Mouse (Mus musculus) CH12.LX (cell line): ENCODE data around the gene Ppp1r12a. TPM values are rescaled to one million over a fixed set of nuclear protein-coding genes. Genes with fewer than 3 reads are reported as not detected.

ENCODE experiments used
- DNase-seq: peaks from one replicate; pipeline ENCODE4 v3.0.0-alpha.2; 2013; ENCODE audit errors: extremely low read depth
- H3K27ac ChIP-seq: 2 replicates; pipeline ENCODE4 v1.5.1; 2012; ENCODE audit warnings: low read depth, mild to moderate bottlenecking, control low read depth, moderate library complexity; ENCODE audit not compliant: insufficient read depth
- H3K27me3 ChIP-seq: replicated peaks from 2 replicates; pipeline ENCODE3; 2012; ENCODE audit warnings: inconsistent platforms
- H3K36me3 ChIP-seq, 2 experiments: replicated peaks in 1 of 2; 2 replicates each; pipeline versions ENCODE3 to v1.6.1; 2012; ENCODE audit warnings: inconsistent platforms in 1 of 2, low read length in 1 of 2, mild to moderate bottlenecking in 1 of 2, mixed read lengths in 1 of 2, moderate library complexity in 1 of 2; ENCODE audit not compliant: control insufficient read depth in 1 of 2, insufficient read depth in 1 of 2
- H3K4me1 ChIP-seq, 2 experiments: 2 replicates each; pipeline ENCODE4 v1.6.1; 2012; ENCODE audit warnings: inconsistent platforms in 1 of 2, moderate library complexity in 1 of 2; ENCODE audit not compliant: insufficient read depth in 2 of 2, control insufficient read depth in 1 of 2
- H3K4me2 ChIP-seq: 2 replicates; pipeline ENCODE4 v1.6.1; 2012; ENCODE audit warnings: low read depth, mild to moderate bottlenecking, control low read depth; ENCODE audit not compliant: poor library complexity, insufficient read depth, severe bottlenecking
- H3K4me3 ChIP-seq, 3 experiments: fragments of 150-350 bp in 1 of 3; sonication (generic) in 1 of 3; replicated peaks in 1 of 3; 2 replicates each; pipeline versions ENCODE3 to v1.5.1; 2011 to 2012; ENCODE audit warnings: low read depth in 2 of 3, low read length in 2 of 3, mild to moderate bottlenecking in 2 of 3, moderate library complexity in 2 of 3, control low read depth in 1 of 3, improper control_type of control experiment in 1 of 3, inconsistent platforms in 1 of 3, mixed read lengths in 1 of 3; ENCODE audit not compliant: poor library complexity in 1 of 3
- H3K79me2 ChIP-seq: replicated peaks from 2 replicates; pipeline ENCODE4 v1.6.1; 2012; ENCODE audit warnings: mild to moderate bottlenecking, moderate library complexity; ENCODE audit not compliant: control insufficient read depth, poor library complexity, insufficient read depth, severe bottlenecking; ENCODE audit errors: extremely low read depth
- H3K9ac ChIP-seq: 2 replicates; pipeline ENCODE4 v1.6.1; 2012; ENCODE audit warnings: low read depth, mild to moderate bottlenecking, control low read depth, moderate library complexity; ENCODE audit not compliant: insufficient read depth
- H3K9me3 ChIP-seq: replicated peaks from 2 replicates; pipeline ENCODE3; 2012; ENCODE audit warnings: low read length, inconsistent platforms, mixed read lengths
- CTCF ChIP-seq, 2 experiments: IDR thresholded peaks in 1 of 2; conservative IDR thresholded peaks in 1 of 2; 2 replicates each; pipeline ENCODE4 v1.5.1; 2011 to 2012; ENCODE audit warnings: low read depth in 2 of 2, low read length in 2 of 2, improper control_type of control experiment in 1 of 2, inconsistent platforms in 1 of 2, mild to moderate bottlenecking in 1 of 2, moderate library complexity in 1 of 2
- GABPA ChIP-seq: IDR thresholded peaks from 2 replicates; pipeline ENCODE4 v1.6.1; 2012; ENCODE audit warnings: low read depth, low read length, improper control_type of control experiment, inconsistent platforms; ENCODE audit not compliant: insufficient replicate concordance
- JUND ChIP-seq: conservative IDR thresholded peaks from 2 replicates; pipeline ENCODE4 v1.6.1; 2011; ENCODE audit warnings: low read depth, low read length, improper control_type of control experiment
- MAFK ChIP-seq: IDR thresholded peaks from 2 replicates; pipeline ENCODE4 v1.6.1; 2011; ENCODE audit warnings: low read length, improper control_type of control experiment; ENCODE audit not compliant: insufficient replicate concordance
- MAX ChIP-seq: IDR thresholded peaks from 2 replicates; pipeline ENCODE4 v1.6.1; 2011; ENCODE audit warnings: low read length, improper control_type of control experiment
- MAZ ChIP-seq: IDR thresholded peaks from 2 replicates; pipeline ENCODE4 v1.6.1; 2012; ENCODE audit warnings: low read depth, mild to moderate bottlenecking, inconsistent platforms, low read length, improper control_type of control experiment, moderate library complexity
- MXI1 ChIP-seq: IDR thresholded peaks from 2 replicates; pipeline ENCODE4 v1.6.1; 2011; ENCODE audit warnings: mild to moderate bottlenecking, low read depth, low read length, improper control_type of control experiment
- NELFE ChIP-seq: IDR thresholded peaks from 2 replicates; pipeline ENCODE4 v1.6.1; 2011; ENCODE audit warnings: low read depth, low read length, improper control_type of control experiment
- RCOR1 ChIP-seq: conservative IDR thresholded peaks from 2 replicates; pipeline ENCODE4 v1.6.1; 2012; ENCODE audit warnings: low read depth, mild to moderate bottlenecking, inconsistent platforms, low read length, improper control_type of control experiment
- TBP ChIP-seq: conservative IDR thresholded peaks from 2 replicates; pipeline ENCODE4 v1.6.1; 2011; ENCODE audit warnings: low read depth, low read length, improper control_type of control experiment
- TCF12 ChIP-seq: IDR thresholded peaks from 2 replicates; pipeline ENCODE4 v1.6.1; 2014; ENCODE audit warnings: low read depth, mild to moderate bottlenecking, inconsistent platforms, low read length, improper control_type of control experiment
- USF1 ChIP-seq: IDR thresholded peaks from 2 replicates; pipeline ENCODE4 v1.6.1; 2014; ENCODE audit warnings: low read depth, mild to moderate bottlenecking, inconsistent platforms, low read length, improper control_type of control experiment
- ZC3H11A ChIP-seq: IDR thresholded peaks from 2 replicates; pipeline ENCODE4 v1.6.1; 2012; ENCODE audit warnings: low read depth, mild to moderate bottlenecking, inconsistent platforms, low read length, improper control_type of control experiment
- ZKSCAN1 ChIP-seq: IDR thresholded peaks from 2 replicates; pipeline ENCODE4 v1.6.1; 2012; ENCODE audit warnings: low read depth, inconsistent platforms, low read length, improper control_type of control experiment, borderline replicate concordance
- dilution Hi-C: fragments of 300-500 bp; cut with MboI; formaldehyde crosslinking; loops from 2 replicates; pipeline ENCODE4 v1.14.3; 2020; ENCODE audit warnings: low sequenced_read_pairs; ENCODE audit not compliant: extremely low pct_unique_long_range_greater_than_20kb, extremely low pct_ligation_motif_present
- in situ Hi-C: fragments of 300-500 bp; cut with MboI; formaldehyde crosslinking; loops from 3 replicates; pipeline ENCODE4 v1.14.3; 2019; ENCODE audit warnings: low sequenced_read_pairs, low pct_ligation_motif_present, low pct_unique_long_range_greater_than_20kb, mixed read lengths
- polyA plus RNA-seq: library from polyadenylated mRNA; unstranded; fragments of >175 nt; gene quantifications from 2 replicates; pipeline ENCODE4 v1.2.1, GENCODE M21; 2012; ENCODE audit warnings: low read depth; ENCODE audit not compliant: insufficient read length
- total RNA-seq, 2 experiments: library from RNA; depleted of rRNA; stranded (reverse); fragments of 300-350 nt in 1 of 2; fragments of >200 nt in 1 of 2; gene quantifications; 2 replicates each; pipeline ENCODE4 v1.2.3; 2012 to 2014

Ppp1r12a gene
- total and polyA plus RNA-seq, 3 experiments = 34.4 to 70.8 (median 60.0) TPM

DNA sequence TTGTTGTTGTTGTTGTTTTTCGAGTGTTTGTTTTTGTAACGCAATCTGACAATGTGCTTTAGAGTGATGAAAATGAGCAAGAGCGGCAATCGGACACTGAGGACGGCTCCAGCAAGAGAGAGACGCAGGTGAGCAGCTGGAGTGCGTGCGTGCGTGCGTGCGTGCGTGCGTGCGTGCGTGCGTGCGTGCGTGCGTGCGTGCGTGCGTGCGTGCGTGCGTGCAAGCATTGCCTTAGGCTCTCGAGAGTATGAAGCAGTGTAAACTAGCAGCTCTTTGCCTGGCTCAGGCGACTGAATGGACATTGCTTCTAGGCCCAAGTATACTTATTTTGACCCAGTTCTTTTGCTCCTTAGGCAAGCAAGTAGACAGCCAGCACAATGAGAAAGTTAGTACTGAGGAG, 102.6 kb downstream of the Ppp1r12a start:
- H3K36me3 ChIP-seq = peaks cover 29 to 64% of the 10 kb centered on the region in 2 experiments
- dilution Hi-C loops = no loop called here
- in situ Hi-C loops = no loop called here
- H3K9ac ChIP-seq = no peak overlapping the region
- no peaks in the 10 kb centered on the region for H3K79me2 ChIP-seq
- H3K4me3 ChIP-seq = no peak overlapping the region
- H3K4me1 ChIP-seq = no peaks in the 10 kb centered on the region
- no peaks in the 10 kb centered on the region for H3K9me3 ChIP-seq
- H3K27me3 ChIP-seq = no peaks in the 10 kb centered on the region
- no peak overlapping the region for H3K4me2 ChIP-seq
- H3K27ac ChIP-seq = no peak overlapping the region
- DNase-seq = no peak
- no peak for TF ChIP-seq JUND

DNA sequence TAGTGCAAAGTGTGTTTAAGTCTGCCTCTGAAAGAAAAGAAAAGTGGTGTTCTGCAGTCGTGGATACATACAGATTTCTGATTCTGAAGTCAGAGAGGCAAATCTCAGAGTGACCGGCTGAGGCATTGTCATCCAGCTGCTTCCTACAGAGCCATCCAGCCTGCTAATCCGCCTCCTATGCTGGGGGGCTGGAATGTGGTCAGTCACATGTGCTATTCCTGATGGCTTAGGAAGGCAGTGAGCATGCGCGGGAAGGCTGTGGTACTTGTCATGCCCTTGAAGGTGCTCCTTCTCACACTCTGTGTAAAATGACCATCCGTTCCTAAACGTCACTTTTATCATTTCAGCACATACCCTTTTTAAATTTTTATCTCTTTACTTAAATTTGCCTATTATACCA, 109.2 kb downstream of the Ppp1r12a start:
- dilution Hi-C loops = no loop called here
- H3K27ac ChIP-seq = no peak overlapping the region
- no peak for DNase-seq
- in situ Hi-C loops = no loop called here
- no peak for TF ChIP-seq USF1
- no peak for TF ChIP-seq ZC3H11A
- H3K4me1 ChIP-seq = no peaks in the 10 kb centered on the region
- H3K79me2 ChIP-seq = no peaks in the 10 kb centered on the region
- no peak overlapping the region for H3K9ac ChIP-seq
- no peak overlapping the region for H3K4me2 ChIP-seq
- no peaks in the 10 kb centered on the region for H3K27me3 ChIP-seq
- H3K36me3 ChIP-seq = peaks cover 37 to 72% of the 10 kb centered on the region in 2 experiments
- no peaks in the 10 kb centered on the region for H3K9me3 ChIP-seq
- no peak overlapping the region for H3K4me3 ChIP-seq

GRCm38 (mm10) chr10:108276678-108277077, 114.7 kb downstream of the Ppp1r12a start:
- H3K79me2 ChIP-seq = no peaks in the 10 kb centered on the region
- no peak overlapping the region for H3K27ac ChIP-seq
- TF ChIP-seq GABPA = no peak
- no peak for TF ChIP-seq TCF12
- TF ChIP-seq MAZ = no peak
- no peak for TF ChIP-seq MAX
- no peak for TF ChIP-seq MAFK
- TF ChIP-seq NELFE = no peak
- TF ChIP-seq TBP = no peak
- no peak for TF ChIP-seq RCOR1
- TF ChIP-seq USF1 = no peak
- no peak for TF ChIP-seq CTCF (conservative IDR thresholded peaks at IDR 0.05 in 1 of 2, IDR thresholded peaks at IDR 0.05 in 1 of 2; ENCODE audit: low read depth in 2 of 2, low read length in 2 of 2)
- no peak for TF ChIP-seq MXI1
- TF ChIP-seq ZKSCAN1 = no peak
- TF ChIP-seq, all 38 proteins: peak for 0
- H3K27me3 ChIP-seq = no peaks in the 10 kb centered on the region
- no peaks in the 10 kb centered on the region for H3K9me3 ChIP-seq
- dilution Hi-C loops = no loop called here
- H3K4me2 ChIP-seq = no peak overlapping the region
- H3K9ac ChIP-seq = no peak overlapping the region
- no peak overlapping the region for H3K4me3 ChIP-seq
- H3K4me1 ChIP-seq = no peaks in the 10 kb centered on the region
- H3K36me3 ChIP-seq = peaks cover 30 to 68% of the 10 kb centered on the region in 2 experiments
- in situ Hi-C loops = loop anchor here (25.0 kb wide), 2 partner anchors 261 to 339 kb away; no protein-coding TSS in a partner anchor
- no peak for DNase-seq
